Mouse (Mus musculus) ES-E14 (cell line): ENCODE data around the gene Frmd6. TPM values are rescaled to one million over a fixed set of nuclear protein-coding genes. Genes with fewer than 3 reads are reported as not detected.

Source experiments
- DNase-seq: peaks from one replicate; pipeline ENCODE4 v3.0.0-alpha.2; 2013; ENCODE audit warnings: low read depth, low spot score
- H3K27ac ChIP-seq: 2 replicates; pipeline ENCODE4 v1.5.1; 2012; ENCODE audit warnings: low read depth, mild to moderate bottlenecking, low read length, moderate library complexity, mixed read lengths; ENCODE audit not compliant: poor library complexity, insufficient read depth, severe bottlenecking
- H3K36me3 ChIP-seq: 2 replicates; pipeline ENCODE4 v1.6.1; 2012; ENCODE audit warnings: mild to moderate bottlenecking, low read length, moderate library complexity, mixed read lengths; ENCODE audit not compliant: control insufficient read depth, poor library complexity, insufficient read depth, severe bottlenecking
- H3K4me1 ChIP-seq, 2 experiments: fragments of 150-350 bp in 1 of 2; sonication (generic) in 1 of 2; 2 replicates each; pipeline ENCODE4 v1.6.1; 2012; ENCODE audit warnings: low read length in 2 of 2, mild to moderate bottlenecking in 1 of 2, mixed read lengths in 1 of 2; ENCODE audit not compliant: control insufficient read depth in 2 of 2, insufficient read depth in 2 of 2, poor library complexity in 1 of 2
- H3K4me3 ChIP-seq, 2 experiments: fragments of 150-350 bp in 1 of 2; sonication (generic) in 1 of 2; 2 replicates each; pipeline ENCODE4 v1.5.1; 2012; ENCODE audit warnings: low read length in 2 of 2, low read depth in 1 of 2, mild to moderate bottlenecking in 1 of 2, mixed read lengths in 1 of 2; ENCODE audit not compliant: insufficient read depth in 1 of 2, poor library complexity in 1 of 2, severe bottlenecking in 1 of 2
- H3K9ac ChIP-seq: 2 replicates; pipeline ENCODE4 v1.6.1; 2012; ENCODE audit warnings: low read depth, mild to moderate bottlenecking, low read length, mixed read lengths; ENCODE audit not compliant: poor library complexity, insufficient read depth, severe bottlenecking
- H3K9me3 ChIP-seq: fragments of 150-350 bp; sonication (generic); 2 replicates; pipeline ENCODE4 v1.6.1; 2012; ENCODE audit warnings: low read depth, mild to moderate bottlenecking, low read length; ENCODE audit not compliant: control insufficient read depth, insufficient read depth
- CHD2 ChIP-seq: IDR thresholded peaks from 2 replicates; pipeline ENCODE4 v1.6.1; 2014; ENCODE audit warnings: mild to moderate bottlenecking, low read depth, low read length, inconsistent platforms
- HCFC1 ChIP-seq: IDR thresholded peaks from 2 replicates; pipeline ENCODE4 v1.6.1; 2012; ENCODE audit warnings: low read length, inconsistent platforms, borderline replicate concordance; ENCODE audit not compliant: insufficient read depth
- MAFK ChIP-seq: IDR thresholded peaks from 2 replicates; pipeline ENCODE4 v1.6.1; 2014; ENCODE audit warnings: mild to moderate bottlenecking, low read depth, low read length, inconsistent platforms; ENCODE audit not compliant: insufficient read depth
- ZC3H11A ChIP-seq: IDR thresholded peaks from 2 replicates; pipeline ENCODE4 v1.6.1; 2012; ENCODE audit warnings: low read depth, mild to moderate bottlenecking, inconsistent platforms, low read length, borderline replicate concordance
- ZNF384 ChIP-seq: IDR thresholded peaks from 2 replicates; pipeline ENCODE4 v1.6.1; 2012; ENCODE audit warnings: low read depth, low read length, inconsistent platforms
- in situ Hi-C, 2 experiments: fragments of 600-800 bp; cut with MboI; formaldehyde crosslinking; loops; one replicate each; pipeline ENCODE4 v1.15.1; 2025; ENCODE audit warnings: low sequenced_read_pairs in 2 of 2, inconsistent platforms in 1 of 2; ENCODE audit not compliant: unreplicated experiment in 2 of 2
- total RNA-seq: library from RNA; depleted of rRNA; stranded (reverse); fragments of 300-350 nt; gene quantifications from 2 replicates; pipeline ENCODE4 v1.2.3, GENCODE M21; 2012

Gene Frmd6
- total RNA-seq, 1 experiment, result 22.5 TPM

DNA sequence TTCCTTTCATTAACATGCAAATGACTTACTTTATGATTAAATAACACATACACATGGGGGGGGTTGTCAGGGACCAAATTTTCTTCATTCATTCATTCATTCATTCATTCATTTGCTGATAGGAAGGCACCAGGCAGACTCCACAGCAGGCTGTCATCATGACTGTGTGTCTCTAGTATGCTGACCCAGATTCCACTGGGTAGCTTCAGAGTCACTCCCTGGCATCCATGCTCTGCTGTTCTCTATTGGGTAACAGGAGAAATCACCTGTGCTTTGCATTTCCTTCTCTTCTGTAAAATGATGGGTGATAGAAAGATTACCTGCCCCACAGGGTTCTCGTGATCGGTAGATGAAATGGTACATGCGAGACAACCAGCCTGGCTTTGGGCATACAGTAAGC is 7.7 kb downstream of the Frmd6 start:
- H3K4me3 ChIP-seq, result no peak overlapping the region
- no peak overlapping the region for H3K27ac ChIP-seq
- H3K4me1 ChIP-seq, result no peaks in the 10 kb centered on the region
- DNase-seq, result no peak
- no peaks in the 10 kb centered on the region for H3K9me3 ChIP-seq
- no peak overlapping the region for H3K9ac ChIP-seq
- in situ Hi-C loops, result no loop called here
- TF ChIP-seq MAFK, result no peak
- no peak for TF ChIP-seq CHD2
- TF ChIP-seq HCFC1, result no peak
- no peak for TF ChIP-seq ZNF384
- no peak for TF ChIP-seq ZC3H11A
- no peaks in the 10 kb centered on the region for H3K36me3 ChIP-seq

DNA sequence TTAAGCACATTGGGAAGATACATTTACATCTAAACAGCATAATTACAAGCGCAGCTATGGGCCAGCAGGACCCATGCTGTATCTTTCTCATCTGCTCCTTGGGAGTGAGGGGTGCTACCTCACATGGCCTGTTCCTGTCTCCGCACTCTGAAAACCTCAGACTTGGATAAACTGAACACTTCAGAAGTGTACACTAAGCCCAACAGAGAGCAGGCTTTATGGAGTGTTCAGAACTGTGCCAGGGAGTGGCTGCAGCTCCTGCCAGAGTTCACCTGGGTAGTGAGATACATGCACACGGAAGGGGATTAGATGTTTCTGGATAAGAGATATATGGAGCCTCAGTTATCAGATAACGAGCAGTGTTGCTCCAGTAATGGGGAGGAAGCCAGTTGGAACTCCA is 8.7 kb downstream of the Frmd6 start:
- Histone ChIP-seq H3K27ac (no peak overlapping the region; the same call in 1 of the 2 replicates), H3K4me1 (no peaks in the 10 kb centered on the region), H3K9ac (no peak overlapping the region), H3K9me3 (no peaks in the 10 kb centered on the region), H3K36me3 (no peaks in the 10 kb centered on the region), H3K4me3 (no peak overlapping the region)
- in situ Hi-C loops, result no loop called here
- no peak for DNase-seq
- no peak for TF ChIP-seq ZNF384
- TF ChIP-seq HCFC1, result no peak
- TF ChIP-seq ZC3H11A, result no peak
- TF ChIP-seq MAFK, result no peak
- no peak for TF ChIP-seq CHD2

DNA sequence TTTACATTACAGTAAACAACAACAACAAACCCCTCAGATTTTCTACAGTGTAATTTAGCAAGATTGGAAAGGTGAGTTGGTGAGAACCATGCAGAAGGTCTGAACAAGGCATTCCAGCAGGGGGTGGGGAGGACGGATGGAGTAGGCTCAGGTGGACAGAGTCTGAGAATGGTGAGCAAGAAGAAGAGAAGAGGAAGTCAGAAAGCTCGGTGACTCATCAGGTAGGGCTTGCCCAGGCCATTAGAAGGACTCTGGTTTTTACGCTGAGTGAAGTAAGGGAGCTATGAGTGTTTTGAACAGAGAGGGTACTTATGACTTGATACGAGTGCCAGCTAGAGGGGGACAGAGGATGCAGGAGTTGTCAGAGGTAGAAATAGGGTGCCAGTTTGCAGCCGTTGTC is 9.7 kb downstream of the Frmd6 start:
- TF ChIP-seq MAFK (no peak), ZC3H11A (no peak), CHD2 (no peak), HCFC1 (no peak), ZNF384 (no peak)
- H3K4me1 ChIP-seq, result no peaks in the 10 kb centered on the region
- no peak overlapping the region for H3K9ac ChIP-seq
- DNase-seq, result no peak
- no peak overlapping the region for H3K27ac ChIP-seq
- no peak overlapping the region for H3K4me3 ChIP-seq
- in situ Hi-C loops, result no loop called here
- no peaks in the 10 kb centered on the region for H3K9me3 ChIP-seq
- H3K36me3 ChIP-seq, result no peaks in the 10 kb centered on the region

DNA sequence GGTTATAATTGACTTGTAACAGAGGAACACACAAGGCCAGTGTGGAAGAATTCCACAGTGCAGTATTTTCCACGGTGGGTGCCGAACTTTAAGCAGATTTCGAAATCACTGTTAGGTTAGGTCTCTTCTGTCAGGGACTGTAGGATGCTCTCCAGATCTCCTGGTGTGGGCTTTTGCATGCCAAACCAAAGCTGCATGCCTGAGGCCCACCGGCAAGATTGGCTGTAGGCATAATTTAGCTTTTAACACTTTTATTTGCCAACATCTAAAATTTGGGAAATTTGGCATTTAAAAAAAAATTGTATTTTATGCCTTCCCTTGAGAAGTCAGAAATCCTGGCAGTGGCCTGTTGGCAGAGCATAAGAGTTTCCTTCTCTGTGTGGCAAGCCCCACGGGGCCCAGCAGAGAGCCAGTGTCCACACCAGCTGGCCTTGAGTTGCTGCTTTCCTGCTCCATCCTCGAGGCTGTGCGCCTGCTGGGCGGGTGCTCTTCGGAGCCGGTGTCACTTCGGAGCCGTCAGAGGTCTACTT is 12.5 kb downstream of the Frmd6 start:
- no peak for DNase-seq
- H3K27ac ChIP-seq, result no peak overlapping the region
- in situ Hi-C loops, result no loop called here
- no peak overlapping the region; a peak in 1 of 4 replicates for H3K4me3 ChIP-seq
- no peaks in the 10 kb centered on the region for H3K9me3 ChIP-seq
- no peaks in the 10 kb centered on the region for H3K36me3 ChIP-seq
- TF ChIP-seq ZC3H11A, result no peak
- no peak for TF ChIP-seq ZNF384
- no peak for TF ChIP-seq HCFC1
- no peak for TF ChIP-seq MAFK
- no peak for TF ChIP-seq CHD2
- no peak overlapping the region for H3K9ac ChIP-seq
- no peaks in the 10 kb centered on the region for H3K4me1 ChIP-seq

DNA sequence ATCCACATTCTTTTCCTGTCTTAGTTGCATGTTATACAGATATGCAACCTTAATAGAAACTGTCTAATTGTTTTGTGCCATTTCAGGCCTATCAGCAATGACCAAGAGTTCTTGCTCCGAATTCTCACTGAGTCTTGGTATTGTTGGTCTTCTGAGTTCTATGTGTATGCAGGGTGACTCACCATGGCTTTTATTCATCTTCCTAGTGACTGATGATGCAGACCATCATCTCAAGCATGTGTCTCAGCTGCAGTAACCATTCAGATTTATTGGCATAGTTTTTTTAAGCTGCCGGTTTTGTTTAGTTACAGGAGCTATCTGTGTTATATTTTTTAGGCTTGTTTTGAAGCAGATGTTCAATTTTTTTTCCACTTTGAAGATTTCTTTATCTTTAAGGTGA is 20.1 kb downstream of the Frmd6 start:
- H3K36me3 ChIP-seq, result no peaks in the 10 kb centered on the region
- DNase-seq, result no peak
- H3K4me3 ChIP-seq, result no peak overlapping the region
- H3K9me3 ChIP-seq, result no peaks in the 10 kb centered on the region
- H3K4me1 ChIP-seq, result no peaks in the 10 kb centered on the region
- TF ChIP-seq ZC3H11A, result no peak
- no peak for TF ChIP-seq MAFK
- no peak for TF ChIP-seq CHD2
- TF ChIP-seq HCFC1, result no peak
- no peak for TF ChIP-seq ZNF384
- no peak overlapping the region for H3K9ac ChIP-seq
- H3K27ac ChIP-seq, result no peak overlapping the region
- in situ Hi-C loops, result no loop called here
